Mouse (Mus musculus) small intestine, adult 2 months (tissue): Measurements from ENCODE around the gene Dlat. TPM values are rescaled to one million over a fixed set of nuclear protein-coding genes. Genes with fewer than 3 reads are reported as not detected.

Source experiments
- H3K27ac ChIP-seq: fragments of 200-500 bp; 2 replicates; pipeline ENCODE4 v1.5.1; 2012; ENCODE audit warnings: low read depth, low read length, control low read depth, inconsistent platforms; ENCODE audit not compliant: insufficient read depth
- H3K27me3 ChIP-seq: fragments of 200-500 bp; 2 replicates; pipeline ENCODE4 v1.6.1; 2012; ENCODE audit warnings: mild to moderate bottlenecking, moderate library complexity, low read length, inconsistent platforms; ENCODE audit not compliant: control insufficient read depth, insufficient read depth
- H3K36me3 ChIP-seq: fragments of 200-500 bp; 2 replicates; pipeline ENCODE4 v1.6.1; 2012; ENCODE audit warnings: mild to moderate bottlenecking, low read length, control low read depth, inconsistent platforms; ENCODE audit not compliant: control insufficient read depth, insufficient read depth
- H3K4me1 ChIP-seq: fragments of 200-500 bp; 2 replicates; pipeline ENCODE4 v1.6.1; 2012; ENCODE audit warnings: low read length, inconsistent platforms, mixed read lengths; ENCODE audit not compliant: control insufficient read depth, insufficient read depth, insufficient read length
- H3K4me3 ChIP-seq: fragments of 200-500 bp; 2 replicates; pipeline ENCODE4 v1.5.1; 2012; ENCODE audit warnings: low read depth, mild to moderate bottlenecking, control low read depth, inconsistent platforms, low read length, moderate library complexity
- CTCF ChIP-seq: fragments of 200-500 bp; IDR thresholded peaks from 2 replicates; pipeline ENCODE4 v1.5.1; 2012; ENCODE audit warnings: low read depth, mild to moderate bottlenecking, control low read depth, inconsistent platforms, low read length, moderate library complexity, mixed read lengths; ENCODE audit not compliant: insufficient replicate concordance, insufficient read length; ENCODE audit errors: extremely low read depth
- POLR2A ChIP-seq: fragments of 200-500 bp; IDR thresholded peaks from 2 replicates; pipeline ENCODE4 v1.6.1; 2012; ENCODE audit warnings: low read depth, mild to moderate bottlenecking, control low read depth, inconsistent platforms, low read length, moderate library complexity
- WGBS: fragments of 180-500 bp; shearing (Covaris S2); methylation state at CpG from one replicate; pipeline ENCODE4 v1.1.7; 2018; 5-methylcytosine and 5-hydroxymethylcytosine counted together
- polyA plus RNA-seq: library from polyadenylated mRNA; depleted of rRNA; stranded (reverse); fragments of >200 nt; gene quantifications from 2 replicates; pipeline ENCODE4 v1.2.3, GENCODE M21; 2012

The Dlat gene
- polyA plus RNA-seq, 1 experiment: 10.2 TPM

DNA sequence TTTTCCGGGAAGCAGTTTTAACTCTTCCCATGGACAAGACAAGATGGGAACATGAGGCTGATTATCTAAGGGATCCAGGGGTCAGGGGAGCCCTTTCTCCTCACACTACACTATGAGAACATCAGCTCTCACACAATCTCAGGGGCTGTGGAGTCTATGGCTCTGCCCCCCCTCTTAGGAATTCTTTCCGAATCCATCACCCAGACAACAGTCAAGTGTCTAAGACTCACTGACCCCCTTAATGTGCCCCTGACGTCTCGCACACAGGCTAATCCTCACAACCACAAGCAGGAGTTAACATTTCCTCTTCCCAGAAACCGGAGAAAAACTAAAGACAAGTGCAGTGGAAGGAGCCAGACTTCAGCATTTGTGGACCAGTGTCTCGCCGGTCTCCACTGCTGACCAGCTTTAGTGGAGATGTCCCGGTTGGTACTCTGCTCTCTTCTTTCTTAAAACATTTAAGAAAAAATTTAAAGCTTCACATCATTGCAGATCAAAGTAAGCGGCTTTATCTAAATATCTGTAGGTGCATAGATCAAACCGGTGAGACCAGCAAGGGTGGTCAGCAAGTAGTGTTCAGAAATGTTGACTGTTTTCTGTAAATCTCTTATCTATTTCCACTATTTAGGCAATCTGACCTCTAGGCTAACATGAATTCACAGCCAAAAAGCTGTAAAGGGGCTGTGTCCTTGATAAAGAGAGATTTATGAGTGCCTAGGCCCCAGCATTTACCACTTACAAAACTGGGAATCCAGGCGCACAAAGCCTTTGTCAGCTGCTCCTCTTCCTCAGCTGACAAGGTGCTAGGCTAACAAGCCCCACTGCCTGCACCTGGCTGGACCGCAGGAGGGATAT lies 37.5 kb upstream of the Dlat start:
- H3K4me3 ChIP-seq: peak overlapping the region; percentile 46; the same call in 1 of the 2 replicates
- H3K27ac ChIP-seq: no peak overlapping the region
- TF ChIP-seq POLR2A (no peak), CTCF (no peak)
- peaks cover 13% of the 10 kb centered on the region for H3K4me1 ChIP-seq
- H3K36me3 ChIP-seq: no peaks in the 10 kb centered on the region
- H3K27me3 ChIP-seq: peaks cover 22% of the 10 kb centered on the region
- WGBS: 64% methylated on average over 12 of the region's 12 CpGs

DNA sequence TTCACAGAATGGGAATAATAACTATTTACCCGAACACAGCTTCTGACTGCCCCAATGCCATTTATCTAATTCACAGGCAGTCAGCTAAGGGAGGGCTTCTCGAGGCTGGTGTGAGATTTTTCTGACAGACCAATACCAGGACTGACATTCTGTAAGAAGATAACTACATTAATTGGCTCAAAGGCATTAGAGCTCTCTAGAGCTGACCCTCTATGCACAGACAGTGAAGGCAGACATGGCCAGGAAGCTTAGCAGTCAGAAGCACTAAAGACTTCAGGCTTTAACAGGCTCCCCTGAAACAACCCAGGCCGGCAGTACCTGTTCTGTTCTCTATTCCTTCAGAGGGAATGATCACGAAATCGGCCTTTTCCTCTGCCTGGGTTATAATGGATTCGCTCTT lies 35.6 kb upstream of the Dlat start:
- WGBS: 89% methylated on average over 6 of the region's 6 CpGs
- TF ChIP-seq POLR2A (no peak), CTCF (no peak)

DNA sequence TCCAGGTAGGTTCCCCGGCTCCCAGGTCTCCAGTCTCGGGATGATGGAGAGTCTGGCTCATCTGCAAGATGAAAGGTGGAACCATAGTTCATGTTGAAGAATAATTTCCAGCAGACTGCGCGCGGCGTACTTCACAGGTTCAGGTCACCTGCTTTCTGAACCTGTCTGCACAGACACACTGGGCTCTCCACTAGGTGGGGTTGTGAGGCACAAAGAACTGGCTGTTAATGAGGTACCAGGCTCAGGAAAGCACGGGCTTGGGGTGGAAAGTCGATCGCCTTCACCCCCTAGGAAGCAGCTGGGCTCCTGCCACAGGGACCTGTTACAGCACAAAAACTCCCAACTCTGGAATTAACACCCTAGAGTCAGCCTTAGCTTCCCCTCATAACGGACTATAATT lies 34.1 kb upstream of the Dlat start:
- Histone ChIP-seq H3K27ac (no peak overlapping the region), H3K4me1 (peaks cover 7% of the 10 kb centered on the region), H3K4me3 (peak overlapping the region; percentile 10; the same call in 1 of the 2 replicates), H3K27me3 (peaks cover 11% of the 10 kb centered on the region), H3K36me3 (no peaks in the 10 kb centered on the region)
- WGBS: 14% methylated on average over 10 of the region's 10 CpGs
- TF ChIP-seq CTCF (peak; percentile 60; the same call in 1 of the 2 replicates), POLR2A (no peak)

More for the DNA sequence above, 35.6 kb upstream of the Dlat start:
- no peak overlapping the region for H3K4me3 ChIP-seq
- H3K36me3 ChIP-seq: no peaks in the 10 kb centered on the region
- H3K4me1 ChIP-seq: peaks cover 13% of the 10 kb centered on the region
- H3K27me3 ChIP-seq: peaks cover 22% of the 10 kb centered on the region
- H3K27ac ChIP-seq: no peak overlapping the region

DNA sequence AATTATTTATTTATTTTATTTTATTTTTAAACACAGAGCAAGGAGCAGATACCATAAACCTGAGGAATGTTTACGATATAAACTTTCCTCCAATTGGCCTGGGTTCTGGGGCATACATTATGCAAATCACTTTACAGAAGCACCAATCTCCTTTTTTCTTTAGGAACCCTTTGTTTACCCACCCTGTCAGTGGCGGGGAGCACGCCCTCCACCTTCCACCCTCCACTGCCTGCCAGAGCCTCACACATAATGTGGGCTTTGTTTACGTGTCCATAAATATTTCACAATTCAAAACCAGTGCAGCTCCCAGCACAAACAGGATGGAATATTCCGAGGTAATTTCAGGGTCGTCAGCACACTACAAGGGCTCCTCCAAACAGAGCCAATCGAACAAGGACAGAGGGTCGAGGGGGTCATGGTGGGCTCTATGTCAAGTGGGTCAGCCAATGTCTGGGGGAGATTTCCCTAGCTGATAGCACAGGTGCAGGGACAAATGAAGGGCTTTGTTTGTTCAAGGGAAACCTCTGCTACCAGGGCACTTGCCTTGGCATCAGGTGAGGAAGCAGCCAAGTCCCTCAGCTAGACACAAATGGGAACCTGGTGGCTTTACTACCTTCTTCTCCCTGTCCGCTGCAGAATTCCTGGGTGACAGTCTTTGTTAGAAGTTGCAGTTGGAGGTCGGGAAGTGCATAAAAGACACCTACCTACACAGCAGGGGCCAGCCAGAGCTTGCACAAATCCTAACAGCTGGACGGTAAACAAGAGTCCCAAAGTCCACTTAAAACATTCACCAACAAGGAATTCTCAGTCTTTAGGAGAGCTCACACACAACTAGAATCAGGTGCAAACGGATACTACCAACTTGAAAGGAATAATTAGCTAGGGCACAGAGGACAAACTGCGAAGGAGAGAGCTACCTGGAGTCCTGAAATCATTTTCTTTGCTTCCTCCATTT lies 33.3 kb upstream of the Dlat start:
- H3K27ac ChIP-seq: no peak overlapping the region
- peaks cover 3% of the 10 kb centered on the region for H3K4me1 ChIP-seq
- TF ChIP-seq POLR2A: no peak
- TF ChIP-seq CTCF: no peak
- peaks cover 5% of the 10 kb centered on the region; the same call in 1 of the 2 replicates for H3K27me3 ChIP-seq
- 18% methylated on average over 13 of the region's 13 CpGs for WGBS
- H3K4me3 ChIP-seq: no peak overlapping the region; the same call in 1 of the 2 replicates
- no peaks in the 10 kb centered on the region for H3K36me3 ChIP-seq

DNA sequence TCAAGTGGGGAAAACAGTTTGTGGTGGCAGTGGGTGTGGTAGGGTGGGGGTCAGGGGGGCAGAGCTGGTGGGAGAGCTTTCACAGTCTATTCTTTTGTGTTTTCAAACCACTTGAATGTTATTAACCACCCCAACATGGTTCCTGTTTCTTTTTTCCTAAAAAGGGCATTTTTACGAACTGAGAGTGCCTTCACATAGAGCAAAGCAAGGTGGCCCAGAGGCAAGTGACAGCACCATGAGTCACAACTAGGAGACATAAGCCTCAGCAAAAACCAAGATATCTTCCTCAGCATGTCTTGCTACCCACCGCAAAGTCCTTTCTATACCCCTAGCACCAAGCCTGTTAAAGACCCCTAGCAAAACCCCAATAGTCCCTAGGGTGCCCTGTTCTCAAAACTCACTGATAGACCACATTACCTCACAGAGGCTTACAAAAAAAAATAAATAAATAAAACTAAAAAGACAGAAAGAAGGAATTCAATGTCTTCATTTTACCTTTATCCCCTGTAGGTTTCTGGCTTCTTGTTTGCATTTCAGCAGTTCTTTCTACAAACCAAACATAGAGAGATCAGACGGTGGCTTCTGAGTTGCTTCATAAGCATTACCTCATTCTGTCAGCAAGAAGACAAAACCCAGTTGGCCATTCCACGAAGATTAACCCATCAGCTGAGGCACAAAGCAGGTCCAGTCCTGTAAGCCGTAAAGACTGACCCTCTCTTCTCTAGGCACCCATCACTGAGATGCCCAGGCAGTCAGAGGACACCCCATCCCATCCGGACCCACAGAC lies 27.5 kb upstream of the Dlat start:
- H3K27me3 ChIP-seq: no peaks in the 10 kb centered on the region
- WGBS: 72% methylated on average over 6 of the region's 6 CpGs
- no peak overlapping the region for H3K4me3 ChIP-seq
- H3K27ac ChIP-seq: no peak overlapping the region
- H3K36me3 ChIP-seq: no peaks in the 10 kb centered on the region
- no peak for TF ChIP-seq CTCF
- no peak for TF ChIP-seq POLR2A
- no peaks in the 10 kb centered on the region for H3K4me1 ChIP-seq

DNA sequence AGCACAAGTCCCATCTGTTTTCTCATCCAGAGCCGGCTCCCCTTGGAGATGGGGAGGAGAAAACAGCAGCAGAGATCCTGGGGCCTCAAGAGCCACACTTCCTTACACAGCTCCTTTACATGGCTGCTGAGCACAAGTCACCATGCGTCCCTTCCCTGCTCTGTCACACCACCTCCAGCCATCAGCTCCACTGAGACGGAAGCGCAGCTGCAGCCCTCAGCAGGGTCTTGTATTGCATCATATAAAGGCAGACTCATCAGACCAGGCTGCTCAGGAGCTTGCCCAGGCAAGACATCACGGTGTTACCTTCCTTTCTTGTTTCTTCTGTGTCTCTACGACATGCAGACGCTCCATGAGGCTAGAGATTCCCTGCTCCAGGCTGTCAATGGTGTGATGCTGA lies 22.1 kb upstream of the Dlat start:
- H3K4me1 ChIP-seq: no peaks in the 10 kb centered on the region
- H3K27me3 ChIP-seq: no peaks in the 10 kb centered on the region
- no peak overlapping the region for H3K27ac ChIP-seq
- H3K36me3 ChIP-seq: no peaks in the 10 kb centered on the region
- TF ChIP-seq POLR2A (no peak), CTCF (no peak)
- WGBS: 76% methylated on average over 7 of the region's 7 CpGs
- H3K4me3 ChIP-seq: no peak overlapping the region

DNA sequence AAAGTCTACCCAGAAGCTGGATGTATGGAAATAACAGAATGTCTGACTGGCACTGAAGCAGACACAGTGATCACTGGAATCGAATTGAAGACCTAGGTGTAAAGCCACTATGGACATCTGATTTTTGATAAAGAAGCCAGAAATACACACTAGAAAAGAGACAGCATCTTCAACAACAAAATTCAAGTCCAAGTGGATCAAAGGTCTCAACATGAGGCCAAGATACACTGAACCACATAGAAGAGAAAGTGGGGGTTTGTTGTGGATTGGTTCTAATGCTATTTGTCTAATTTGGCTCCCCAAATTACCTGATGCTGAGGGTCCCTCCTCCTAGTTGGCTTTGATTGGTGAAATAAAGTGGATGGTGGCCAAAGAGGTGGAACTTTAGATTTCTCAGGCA lies 19.8 kb upstream of the Dlat start:
- Histone ChIP-seq H3K27me3 (no peaks in the 10 kb centered on the region), H3K4me3 (no peak overlapping the region), H3K27ac (no peak overlapping the region), H3K36me3 (no peaks in the 10 kb centered on the region), H3K4me1 (no peaks in the 10 kb centered on the region)
- no peak for TF ChIP-seq CTCF
- TF ChIP-seq POLR2A: no peak
- WGBS: 82% methylated on average over 1 of the region's 1 CpGs
